Mouse (Mus musculus) lung, embryonic 16.5 days (tissue): Measurements from ENCODE around the gene Mnd1. TPM values are rescaled to one million over a fixed set of nuclear protein-coding genes. Genes with fewer than 3 reads are reported as not detected.

Experiments used
- ATAC-seq: fragments of 200-750 bp; cut with Nextera tagmentation; 2 replicates; pipeline ENCODE4 v1.8.0; 2017; ENCODE audit warnings: low read depth, mild to moderate bottlenecking, moderate library complexity
- H3K27ac ChIP-seq: fragments of 300-500 bp; sonication (generic); 2 replicates; pipeline ENCODE4 v1.5.1; 2014; ENCODE audit warnings: mild to moderate bottlenecking, control low read depth, low read length
- H3K27me3 ChIP-seq: fragments of 300-500 bp; sonication (generic); 2 replicates; pipeline ENCODE4 v1.6.1; 2014; ENCODE audit warnings: low read depth, low read length, mixed read lengths; ENCODE audit not compliant: control insufficient read depth, insufficient read depth
- H3K36me3 ChIP-seq: fragments of 300-500 bp; sonication (generic); 2 replicates; pipeline ENCODE4 v1.6.1; 2014; ENCODE audit warnings: low read length; ENCODE audit not compliant: control insufficient read depth, insufficient read depth
- H3K4me1 ChIP-seq: fragments of 300-500 bp; sonication (generic); replicated peaks from 2 replicates; pipeline ENCODE4 v1.6.1; 2014; ENCODE audit warnings: low read length, mixed read lengths; ENCODE audit not compliant: control insufficient read depth, insufficient read depth
- H3K4me2 ChIP-seq: fragments of 300-500 bp; sonication (generic); 2 replicates; pipeline ENCODE4 v1.6.1; 2014; ENCODE audit warnings: low read depth, low read length, control low read depth
- H3K4me3 ChIP-seq: fragments of 300-500 bp; sonication (generic); 2 replicates; pipeline ENCODE4 v1.5.1; 2014; ENCODE audit warnings: mild to moderate bottlenecking, low read length, control low read depth
- H3K9ac ChIP-seq: fragments of 300-500 bp; sonication (generic); 2 replicates; pipeline ENCODE4 v1.6.1; 2014; ENCODE audit warnings: low read length, control low read depth
- H3K9me3 ChIP-seq: fragments of 300-500 bp; sonication (generic); 2 replicates; pipeline ENCODE4 v1.6.1; 2016; ENCODE audit warnings: low read length; ENCODE audit not compliant: control insufficient read depth
- WGBS: fragments of 180-500 bp; shearing (Covaris S2); extraction: QIAGEN DNeasy Blood & Tissue Kit; methylation state at CpG from one replicate; pipeline ENCODE4 v1.1.7; 2014; 5-methylcytosine and 5-hydroxymethylcytosine counted together
- polyA plus RNA-seq: library from polyadenylated mRNA; unstranded; fragments of >200 nt; fragmentation: Nextera tagmentation; extraction: Ambion mirVana; gene quantifications from 2 replicates; pipeline ENCODE4 v1.2.1, GENCODE M21; 2015

The Mnd1 gene
- polyA plus RNA-seq, 1 experiment from 2014 or later, result 13.0 TPM

DNA sequence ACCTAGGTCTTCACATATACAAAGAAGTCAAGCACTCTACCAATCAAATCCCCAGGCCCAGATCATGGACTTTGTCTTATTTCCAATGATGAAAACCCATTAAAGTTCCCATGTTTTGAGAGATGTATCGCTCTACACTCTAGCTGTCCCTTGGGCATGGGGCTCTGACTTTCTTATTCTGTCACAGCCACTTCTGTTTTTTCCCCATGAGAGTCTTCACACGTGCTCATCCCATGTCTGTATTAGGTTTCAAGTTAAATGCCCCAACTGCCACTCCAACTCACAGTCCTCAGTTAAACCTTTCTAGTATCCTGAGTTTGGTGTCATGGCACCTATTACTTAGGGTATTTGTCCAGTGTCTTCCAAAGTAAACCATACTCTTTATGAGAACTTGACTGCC lies 80.8 kb downstream of the Mnd1 start:
- no peaks in the 10 kb centered on the region; the same call in 1 of the 2 replicates for H3K9me3 ChIP-seq
- no peak overlapping the region for H3K9ac ChIP-seq
- no peaks in the 10 kb centered on the region for H3K36me3 ChIP-seq
- no peak overlapping the region for H3K27ac ChIP-seq
- H3K4me2 ChIP-seq, result no peak overlapping the region
- no peak overlapping the region for H3K4me3 ChIP-seq
- no peak for ATAC-seq
- WGBS, result 75% methylated on average over 2 of the region's 2 CpGs
- H3K27me3 ChIP-seq, result no peaks in the 10 kb centered on the region
- peaks cover 6% of the 10 kb centered on the region for H3K4me1 ChIP-seq

GRCm38 (mm10) chr3:84071641-84072040 lies 83.9 kb downstream of the Mnd1 start:
- Histone ChIP-seq H3K9ac (no peak overlapping the region), H3K27me3 (no peaks in the 10 kb centered on the region), H3K4me3 (no peak overlapping the region), H3K36me3 (no peaks in the 10 kb centered on the region), H3K9me3 (no peaks in the 10 kb centered on the region), H3K4me1 (no peaks in the 10 kb centered on the region), H3K27ac (no peak overlapping the region), H3K4me2 (no peak overlapping the region)
- 16% methylated on average over 2 of the region's 2 CpGs for WGBS
- ATAC-seq, result no peak

GRCm38 (mm10) chr3:84070811-84071210 lies 84.8 kb downstream of the Mnd1 start:
- WGBS, result 83% methylated on average over 8 of the region's 8 CpGs
- Histone ChIP-seq H3K36me3 (no peaks in the 10 kb centered on the region), H3K4me2 (no peak overlapping the region), H3K27me3 (no peaks in the 10 kb centered on the region), H3K4me3 (no peak overlapping the region), H3K27ac (no peak overlapping the region), H3K4me1 (no peaks in the 10 kb centered on the region), H3K9me3 (no peaks in the 10 kb centered on the region), H3K9ac (no peak overlapping the region)
- no peak for ATAC-seq

DNA sequence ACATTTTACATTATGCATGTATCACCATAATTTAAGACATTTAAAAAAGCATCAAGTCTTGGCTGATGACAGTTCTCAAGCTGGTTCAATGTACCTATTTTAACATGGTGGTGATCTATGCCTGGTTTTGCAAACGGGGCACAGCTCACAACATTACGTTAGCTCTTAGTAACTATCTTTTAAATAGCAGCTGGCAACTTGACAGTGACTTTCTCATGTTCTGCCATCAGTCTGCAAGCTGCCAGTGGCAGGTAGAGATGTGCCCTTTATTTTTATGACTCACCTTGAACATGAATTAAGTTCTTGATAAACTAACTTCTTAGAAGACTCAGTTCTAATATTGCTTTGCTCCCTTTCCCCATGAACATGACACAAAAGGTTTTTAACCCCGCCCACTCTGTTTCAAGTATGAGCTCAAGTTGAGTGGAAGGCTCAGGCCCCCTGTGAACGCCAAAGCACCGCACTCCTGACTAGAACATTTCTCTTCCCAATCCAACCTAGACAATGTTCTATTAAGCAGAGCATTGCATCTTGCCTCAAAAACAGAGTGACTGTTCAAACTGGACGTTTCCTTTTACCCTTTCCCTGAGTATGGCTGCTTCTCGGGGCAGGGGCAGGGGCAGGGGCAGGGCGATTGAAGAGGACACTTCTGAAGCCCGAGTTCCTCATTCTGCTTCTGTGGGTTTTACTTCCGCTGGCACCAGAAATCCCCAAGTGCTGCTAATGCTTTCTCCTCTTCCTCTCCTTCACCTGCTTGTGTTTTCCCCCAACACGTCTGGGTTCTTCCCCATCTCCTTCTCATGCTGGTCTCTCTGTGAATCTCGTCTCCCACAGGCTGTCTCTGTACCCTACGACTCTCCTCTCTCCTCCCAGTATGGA lies 86.5 kb downstream of the Mnd1 start:
- no peaks in the 10 kb centered on the region for H3K4me1 ChIP-seq
- no peak for ATAC-seq
- H3K4me3 ChIP-seq, result no peak overlapping the region
- WGBS, result 63% methylated on average over 13 of the region's 13 CpGs
- H3K9me3 ChIP-seq, result 0 out of 2 replicates have a peak, but pooled peaks cover under 1% of the 10 kb centered on the region
- H3K4me2 ChIP-seq, result no peak overlapping the region
- no peaks in the 10 kb centered on the region for H3K27me3 ChIP-seq
- H3K9ac ChIP-seq, result no peak overlapping the region
- H3K36me3 ChIP-seq, result no peaks in the 10 kb centered on the region
- H3K27ac ChIP-seq, result no peak overlapping the region

GRCm38 (mm10) chr3:84065825-84066224 lies 89.8 kb downstream of the Mnd1 start:
- Histone ChIP-seq H3K9me3 (0 out of 2 replicates have a peak, but pooled peaks cover 3% of the 10 kb centered on the region), H3K4me3 (no peak overlapping the region), H3K4me2 (no peak overlapping the region), H3K36me3 (no peaks in the 10 kb centered on the region), H3K9ac (no peak overlapping the region), H3K27ac (no peak overlapping the region), H3K27me3 (no peaks in the 10 kb centered on the region), H3K4me1 (peaks cover 7% of the 10 kb centered on the region; the same call in 1 of the 2 replicates)
- no peak for ATAC-seq
- 71% methylated on average over 4 of the region's 4 CpGs for WGBS

GRCm38 (mm10) chr3:84063369-84063914 lies 92.1 kb downstream of the Mnd1 start:
- Histone ChIP-seq H3K27me3 (no peaks in the 10 kb centered on the region), H3K27ac (no peak overlapping the region), H3K4me3 (no peak overlapping the region), H3K4me2 (no peak overlapping the region), H3K36me3 (no peaks in the 10 kb centered on the region), H3K9me3 (0 out of 2 replicates have a peak, but pooled peaks cover 3% of the 10 kb centered on the region), H3K4me1 (peaks cover 18% of the 10 kb centered on the region), H3K9ac (no peak overlapping the region)
- no peak for ATAC-seq
- 77% methylated on average over 2 of the region's 2 CpGs for WGBS

- H3K4me2 ChIP-seq, result no peak overlapping the region
Measured at GRCm38 (mm10) chr3:84061523-84062453, 93.8 kb downstream of the Mnd1 start.

GRCm38 (mm10) chr3:84060946-84061345 lies 94.6 kb downstream of the Mnd1 start:
- H3K9ac ChIP-seq, result no peak overlapping the region
- H3K9me3 ChIP-seq, result peaks cover 3% of the 10 kb centered on the region; the same call in 1 of the 2 replicates
- peaks cover 18% of the 10 kb centered on the region for H3K4me1 ChIP-seq
- 85% methylated on average over 5 of the region's 5 CpGs for WGBS
- no peak overlapping the region for H3K4me3 ChIP-seq
- no peak overlapping the region for H3K27ac ChIP-seq
- ATAC-seq, result no peak
- H3K4me2 ChIP-seq, result no peak overlapping the region
- no peaks in the 10 kb centered on the region for H3K27me3 ChIP-seq
- H3K36me3 ChIP-seq, result no peaks in the 10 kb centered on the region

More at GRCm38 (mm10) chr3:84061523-84062453, 93.8 kb downstream of the Mnd1 start:
- Histone ChIP-seq H3K4me3 (no peak overlapping the region), H3K4me1 (peaks cover 18% of the 10 kb centered on the region), H3K9ac (no peak overlapping the region), H3K36me3 (no peaks in the 10 kb centered on the region), H3K9me3 (peaks cover 3% of the 10 kb centered on the region; the same call in 1 of the 2 replicates), H3K27ac (peak overlapping the region; percentile 33), H3K27me3 (no peaks in the 10 kb centered on the region)
- ATAC-seq, result peak; percentile 44; the same call in 1 of the 2 replicates
- 62% methylated on average over 13 of the region's 13 CpGs for WGBS
